In the genomic region with DNA sequence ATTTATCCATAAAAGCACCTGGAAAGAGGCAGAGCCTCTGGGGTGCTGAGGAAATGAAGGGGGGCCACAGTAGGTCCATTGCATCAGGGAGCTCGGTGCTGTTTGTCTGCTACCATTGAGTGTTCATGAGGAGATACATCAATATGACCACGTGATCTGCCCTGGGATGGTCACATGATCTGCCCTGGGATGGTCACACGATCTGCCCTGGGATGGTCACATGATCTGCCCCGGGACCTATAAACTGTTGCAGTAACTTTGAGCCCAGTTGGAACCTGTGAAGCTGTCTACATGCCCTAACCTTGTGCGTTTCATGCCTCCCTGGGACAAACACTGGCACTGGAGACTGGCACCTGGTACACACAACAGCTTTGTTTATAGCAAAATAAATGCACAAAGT, we compare ENCODE assay signal across 13 mouse cellular contexts.
"Had no signal": no experiment of that assay in that cellular context is flagged by ENCODE, and none has a peak within 500 bp of the region (broad histone marks: within the 10 kb centered on the region; RNA-seq: fewer than 3 reads in every experiment).

No protein-coding gene starts in this region.

- H3K4me1 ChIP-seq: midbrain, embryonic 15.5 days; neural tube, embryonic 13.5 days had no signal

- H3K4me3 ChIP-seq: kidney, embryonic 15.5 days; limb, embryonic 15.5 days; liver, embryonic 15.5 days; midbrain, embryonic 15.5 days; neural tube, embryonic 13.5 days had no signal

- H3K9me3 ChIP-seq: kidney, embryonic 15.5 days; limb, embryonic 15.5 days; liver, embryonic 15.5 days; midbrain, embryonic 15.5 days; neural tube, embryonic 13.5 days had no signal

- H3K36me3 ChIP-seq: kidney, embryonic 15.5 days; limb, embryonic 15.5 days; liver, embryonic 15.5 days; midbrain, embryonic 15.5 days; neural tube, embryonic 13.5 days had no signal

- H3K4me2 ChIP-seq: kidney, embryonic 15.5 days; limb, embryonic 15.5 days; liver, embryonic 15.5 days; lung, embryonic 14.5 days; midbrain, embryonic 11.5 days; midbrain, embryonic 15.5 days; neural tube, embryonic 13.5 days had no signal

- DNase-seq: kidney, adult 18-20 months; kidney, postnatal 14 days; layer of hippocampus, postnatal 36 days; lung, embryonic 14.5 days; lung, postnatal 14 days; right cerebral cortex, postnatal 14 days; thymus, postnatal 36 days had no signal

- ATAC-seq: midbrain, embryonic 15.5 days had no signal

- H3K27me3 ChIP-seq: kidney, embryonic 15.5 days; limb, embryonic 15.5 days; liver, embryonic 15.5 days; midbrain, embryonic 15.5 days had no signal
